Mouse (Mus musculus): ENCODE results near the gene Tas2r121. TPM values are rescaled to one million over a fixed set of nuclear protein-coding genes. Genes with fewer than 3 reads are reported as not detected.
"Not testable (repeated sequence)": the region's sequence is repeated elsewhere in the genome, so short reads cannot be mapped to it uniquely, and the experiment has no call there.

The Tas2r121 gene
- total RNA-seq (2021) = not detected
- long read RNA-seq, experiment 1 = 0 reads
- long read RNA-seq, experiment 2 = 0 reads

GRCm38 (mm10) chr6:132700907-132701306, at the start of gene Tas2r121:
Tas2r121 (minus strand) TSS chr6:132701007.
- DNase-seq = no peak

GRCm38 (mm10) chr6:132750206-132750605, 49.4 kb upstream of the Tas2r121 start:
- no peak for DNase-seq

DNA sequence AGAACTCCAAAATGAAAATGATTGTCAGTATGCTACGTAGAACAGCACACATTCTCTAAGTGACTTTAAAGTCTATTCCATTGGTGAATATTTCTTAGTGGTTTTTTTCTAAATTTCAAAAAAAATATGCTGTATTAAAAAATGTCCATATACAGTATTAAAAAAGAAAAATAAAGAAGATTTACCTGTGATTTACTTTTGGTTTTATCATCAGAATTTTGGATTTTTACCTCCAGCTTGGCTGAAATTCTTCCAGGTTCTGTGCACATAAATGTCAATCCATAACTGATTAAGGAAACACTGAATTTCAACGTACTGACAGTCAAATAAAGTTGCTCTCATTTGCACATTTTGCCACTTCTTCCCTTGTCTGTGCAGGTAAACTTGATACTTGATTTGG, 37.1 kb upstream of the Tas2r121 start, which contains the start of gene Tas2r115:
Gene Tas2r115, minus strand, starts transcription at position 101 of the 400 bp plus-strand sequence.
- DNase-seq = no peak

DNA sequence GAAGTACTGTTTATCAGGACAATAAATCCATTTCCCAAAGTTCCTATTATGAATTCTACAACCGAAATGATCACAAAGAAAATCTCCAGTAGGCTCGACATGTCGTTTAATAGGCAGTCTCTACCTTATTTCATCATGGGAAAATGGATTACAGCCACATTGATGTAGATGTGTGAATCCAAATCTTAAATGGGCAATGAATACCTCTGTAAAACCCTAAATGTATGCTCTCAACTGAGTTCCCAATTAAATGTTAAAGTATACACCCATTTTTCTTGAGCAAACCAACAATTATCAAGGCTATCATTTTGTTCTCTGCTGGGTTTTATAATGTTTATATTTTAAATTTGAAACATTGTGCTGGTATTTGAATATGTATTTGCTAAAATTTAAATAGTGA, 11.0 kb upstream of the Tas2r121 start, which contains the start of gene Tas2r122:
Gene Tas2r122, minus strand, starts transcription at position 101 of the 400 bp plus-strand sequence.
- DNase-seq = no peak

GRCm38 (mm10) chr6:132691596-132691995, 9.2 kb downstream of the Tas2r121 start:
- DNase-seq = not testable (repeated sequence)

DNA sequence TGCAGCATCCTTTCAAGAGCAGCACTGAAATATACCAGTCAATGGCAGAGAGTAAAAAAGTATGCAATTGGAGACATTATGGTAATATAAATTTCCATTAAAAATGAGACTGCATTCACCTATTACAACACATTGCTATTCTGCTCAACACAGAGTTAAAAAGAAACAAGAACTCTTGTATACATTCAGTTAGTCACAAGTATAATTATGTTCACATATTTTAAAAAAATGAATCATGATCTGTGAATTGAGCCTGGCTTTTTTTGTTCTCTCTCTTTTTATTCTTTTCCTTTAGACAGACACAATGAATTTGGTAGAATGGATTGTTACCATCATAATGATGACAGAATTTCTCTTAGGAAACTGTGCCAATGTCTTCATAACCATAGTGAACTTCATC, 44.2 kb downstream of the Tas2r121 start, which contains the start of gene Tas2r120:
Gene Tas2r120, plus strand, starts transcription at position 301 of the 400 bp plus-strand sequence.
- no peak for DNase-seq

GRCm38 (mm10) chr6:132651426-132651825, 49.4 kb downstream of the Tas2r121 start, which contains the start of gene A630073D07Rik:
A630073D07Rik (minus strand) TSS chr6:132651526.
- no peak for DNase-seq

Other genes starting within 250 kb of the Tas2r121 start
- not detected for gene Prh1, start 131.2 kb downstream of the Tas2r121 start, total RNA-seq (2021)
- gene Prp2, start 105.1 kb downstream of the Tas2r121 start, total RNA-seq (2021) = not detected
- not detected for gene A630073D07Rik, start 49.5 kb downstream of the Tas2r121 start, total RNA-seq (2021)
- gene Tas2r120, start 44.1 kb downstream of the Tas2r121 start, total RNA-seq (2021) = not detected
- not detected for gene Tas2r122, start 10.9 kb upstream of the Tas2r121 start, total RNA-seq (2021)
- gene Tas2r115, start 37.0 kb upstream of the Tas2r121 start, total RNA-seq (2021) = not detected
- not detected for gene Tas2r124, start 53.7 kb upstream of the Tas2r121 start, total RNA-seq (2021)
- not detected for gene Tas2r102, start 61.1 kb upstream of the Tas2r121 start, total RNA-seq (2021)
- not detected for gene Tas2r136, start 77.2 kb upstream of the Tas2r121 start, total RNA-seq (2021)
- gene Tas2r117, start 101.8 kb upstream of the Tas2r121 start, total RNA-seq (2021) = not detected
- not detected for gene Tas2r123, start 146.1 kb upstream of the Tas2r121 start, total RNA-seq (2021)
- gene Tas2r116, start 154.4 kb upstream of the Tas2r121 start, total RNA-seq (2021) = not detected
- gene Tas2r110, start 167.0 kb upstream of the Tas2r121 start, total RNA-seq (2021) = not detected
- not detected for gene Tas2r113, start 192.0 kb upstream of the Tas2r121 start, total RNA-seq (2021)
- not detected for gene Tas2r125, start 208.6 kb upstream of the Tas2r121 start, total RNA-seq (2021)

Measured in gastrocnemius, postnatal 10 days (tissue).